Mouse (Mus musculus): ENCODE measurements around the gene Clec2d. TPM values are rescaled to one million over a fixed set of nuclear protein-coding genes. Genes with fewer than 3 reads are reported as not detected.
A peak's percentile ranks its signal among the peaks of the same experiment; 100 is the strongest.

Gene Clec2d
- polyA plus RNA-seq, 1 experiment = 78.2 TPM

DNA sequence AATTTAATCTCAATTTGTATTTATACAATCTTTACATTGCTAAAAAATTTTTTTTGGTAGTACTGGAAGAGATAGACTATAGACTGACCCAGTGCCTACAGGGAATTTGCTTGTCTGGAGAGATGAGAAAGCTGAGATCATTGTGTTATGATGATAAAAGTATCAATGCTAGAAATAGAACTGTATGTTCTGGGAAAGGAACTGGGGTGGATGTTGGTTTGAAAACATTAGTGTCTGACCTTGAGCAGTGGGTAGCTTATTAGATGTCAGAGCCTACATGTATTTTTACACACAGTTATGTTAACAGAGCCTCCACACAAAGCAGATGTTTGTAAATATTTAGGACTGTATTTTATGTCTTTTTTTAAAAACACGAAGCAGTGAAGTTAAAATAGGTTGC lies 43.7 kb downstream of the Clec2d start:
- no peak for DNase-seq (ENCODE audit: low read depth)

GRCm38 (mm10) chr6:129225078-129225477 lies 44.7 kb downstream of the Clec2d start:
- no peak for DNase-seq (ENCODE audit: low read depth)

DNA sequence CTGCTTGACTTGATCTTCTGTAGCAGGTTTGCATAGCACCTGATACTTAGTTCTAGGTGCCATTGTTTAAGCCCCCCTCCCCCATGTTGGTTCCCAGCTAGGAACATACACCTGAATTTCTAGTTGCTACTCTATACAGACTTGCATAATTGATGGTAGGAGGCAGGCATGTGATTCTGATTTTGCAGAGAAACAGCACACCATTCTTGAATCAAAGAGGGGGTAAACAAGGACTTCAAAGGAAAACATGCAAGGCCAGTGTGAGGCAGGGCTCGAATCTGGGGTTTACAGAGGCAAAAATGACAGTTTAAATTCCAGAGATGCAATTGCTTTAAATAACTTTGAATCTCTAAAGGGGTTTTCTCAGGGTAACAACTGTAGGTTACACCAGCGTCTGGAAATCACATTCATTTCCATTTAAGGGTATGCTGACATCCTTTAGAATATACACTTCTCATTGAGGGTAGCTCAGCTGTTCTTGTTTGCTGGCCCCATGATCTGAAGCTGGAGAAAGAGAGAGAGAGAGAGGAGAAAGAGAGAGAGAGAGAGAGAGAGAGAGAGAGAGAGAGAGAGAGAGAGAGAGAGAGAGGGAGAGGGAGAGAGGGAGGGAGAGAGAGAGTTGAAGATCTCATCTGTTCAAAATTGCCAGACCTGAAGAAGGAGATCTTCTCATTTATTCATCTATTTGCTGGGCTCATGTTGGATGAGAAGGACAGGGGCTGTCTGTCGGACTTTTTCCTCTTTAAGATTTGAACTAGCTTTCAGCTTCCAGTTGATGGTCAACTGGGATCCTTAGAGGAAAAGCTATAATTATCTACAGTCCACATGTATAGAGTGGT lies 48.7 kb downstream of the Clec2d start:
- DNase-seq (ENCODE audit: low read depth) = no peak

DNA sequence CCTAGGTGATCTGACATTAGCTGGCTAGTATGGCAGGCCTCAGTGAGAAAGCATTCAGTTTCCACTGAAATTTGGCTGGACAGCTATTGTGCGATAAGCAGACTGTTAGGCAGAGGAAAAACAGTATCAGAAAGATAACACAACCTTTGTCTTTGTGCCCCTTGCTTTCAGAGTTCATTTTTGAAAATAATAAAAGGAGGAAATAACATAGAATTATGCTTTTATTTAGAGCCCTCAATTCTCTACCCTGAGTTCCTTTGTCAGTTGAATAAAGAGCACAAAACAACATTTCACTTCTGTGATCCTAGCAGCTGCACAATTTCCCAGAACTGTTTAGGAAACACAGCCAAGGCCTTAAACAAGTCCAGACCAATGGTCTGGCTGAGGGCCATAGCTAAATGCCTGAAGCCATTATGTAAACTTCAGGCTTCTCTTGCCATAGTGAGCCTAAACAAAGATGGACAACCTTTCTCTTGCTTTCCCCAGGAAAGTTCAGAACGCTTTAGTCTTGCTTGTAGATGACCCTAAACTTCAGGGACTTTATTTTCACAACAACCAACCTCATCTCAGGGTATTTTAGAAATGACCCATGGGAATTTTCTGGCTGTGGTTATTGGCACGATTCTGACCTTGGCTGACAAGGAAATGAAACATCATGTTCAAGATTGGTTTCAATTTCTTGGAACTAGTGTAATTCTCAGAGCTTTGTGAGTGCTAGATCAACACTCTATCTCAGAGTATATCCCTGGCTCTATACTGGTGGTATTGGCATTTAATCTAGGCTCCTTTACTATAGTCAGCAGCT lies 49.6 kb downstream of the Clec2d start:
- peak; percentile 91 for DNase-seq (ENCODE audit: low read depth)

DNA sequence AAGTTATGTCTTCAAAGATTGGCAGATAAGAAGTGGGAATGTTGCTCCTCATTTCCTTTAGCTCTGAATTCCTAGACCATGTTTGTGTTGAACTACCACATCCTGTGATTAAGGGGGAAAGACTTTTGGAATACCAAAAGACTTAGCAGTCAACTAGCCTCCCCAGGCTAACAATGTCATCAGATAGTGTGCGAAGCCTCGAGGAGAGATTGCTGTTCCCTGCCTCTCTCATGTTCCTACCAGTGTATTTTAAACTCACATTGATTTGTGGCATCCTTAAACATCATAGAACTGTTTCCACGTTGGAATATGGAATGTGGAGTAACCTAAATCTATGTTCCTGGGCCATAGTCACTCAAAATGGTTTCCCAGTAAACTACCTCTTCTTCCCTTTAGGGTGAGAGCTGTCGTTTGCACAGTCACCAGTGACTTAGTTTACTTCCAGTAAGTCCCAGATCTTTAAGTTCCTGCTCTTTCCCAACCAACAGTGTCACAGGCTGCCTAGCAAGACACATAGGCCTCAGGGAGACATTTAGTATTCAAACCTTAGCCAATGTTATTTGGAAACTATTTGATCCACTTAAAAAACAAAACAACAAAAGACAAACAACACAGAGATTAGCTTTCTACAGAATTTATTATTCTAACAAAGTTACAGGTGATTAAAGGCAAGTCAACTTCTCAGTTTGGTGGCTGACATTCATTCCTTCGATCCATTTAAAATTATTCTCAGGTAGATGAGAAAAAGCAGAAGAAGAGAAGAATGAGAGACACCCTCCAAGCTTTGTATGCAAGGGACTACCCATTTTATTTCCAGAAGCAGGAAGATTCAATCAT lies 51.8 kb downstream of the Clec2d start:
- DNase-seq (ENCODE audit: low read depth) = no peak

DNA sequence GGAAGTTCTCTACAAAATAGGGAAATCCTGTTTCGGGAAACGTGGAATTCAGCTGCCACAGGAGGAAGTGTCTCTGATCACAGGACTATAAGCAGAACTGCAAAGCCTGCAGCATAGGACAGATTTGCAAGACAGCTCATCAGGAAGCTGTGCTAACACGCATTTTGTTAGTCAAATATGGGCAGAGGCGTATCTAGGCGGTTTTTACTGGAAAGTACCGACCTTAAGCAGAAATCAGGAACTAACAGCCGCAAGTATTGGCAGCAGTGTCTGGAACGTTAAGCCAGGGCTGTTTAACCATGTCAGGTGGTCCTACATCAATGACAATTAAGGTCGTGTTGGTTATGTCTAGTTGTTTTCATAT lies 52.4 kb downstream of the Clec2d start:
- DNase-seq (ENCODE audit: low read depth) = no peak

- no peak for DNase-seq (ENCODE audit: low read depth)
These were observed 53.0 kb downstream of the Clec2d start for GRCm38 (mm10) chr6:129233366-129233954.

- DNase-seq (ENCODE audit: low read depth) = no peak
These were observed 53.5 kb downstream of the Clec2d start for GRCm38 (mm10) chr6:129233955-129234369.

DNA sequence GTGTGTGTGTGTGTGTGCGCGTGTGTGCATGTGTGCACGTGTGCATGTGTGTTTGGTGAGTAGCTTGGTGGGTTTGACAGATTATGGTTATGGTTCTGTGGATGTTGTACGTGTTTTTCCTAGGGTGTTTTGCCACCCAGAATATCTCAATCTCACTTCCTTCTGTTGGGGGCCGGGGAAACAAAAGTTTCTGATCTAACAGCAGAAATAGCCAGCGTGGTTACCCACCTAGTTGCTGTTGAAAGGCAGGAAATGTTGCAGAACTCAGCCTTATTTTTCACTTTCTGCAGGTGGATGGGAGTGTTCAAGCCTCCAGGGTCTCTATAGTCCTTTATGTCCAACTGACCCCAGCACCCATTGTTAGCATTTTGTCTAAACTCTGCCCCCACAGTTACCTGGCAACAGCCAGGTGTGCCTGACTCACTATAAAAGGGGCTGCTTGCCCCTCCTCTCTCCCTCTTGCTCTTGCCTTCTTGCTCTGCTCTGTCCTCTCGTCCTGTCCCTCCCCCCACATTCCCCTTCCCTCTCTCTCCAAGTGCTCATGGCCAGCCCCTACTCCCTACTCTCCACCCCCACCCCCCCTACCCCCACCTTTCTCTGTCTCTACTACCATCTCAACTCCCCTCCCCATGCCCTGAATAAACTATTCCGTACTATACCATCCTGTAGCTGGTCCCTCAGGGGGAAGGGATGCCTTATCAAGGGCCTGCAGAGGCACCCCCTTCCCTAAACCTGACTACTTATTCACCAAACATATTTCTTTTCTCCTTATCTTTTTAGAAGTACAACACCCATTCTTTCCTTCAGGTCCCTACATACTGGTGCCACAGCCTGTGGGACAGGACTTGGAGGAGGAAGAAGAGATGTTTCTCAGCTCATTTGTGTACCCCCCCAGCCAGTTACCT lies 54.3 kb downstream of the Clec2d start:
- no peak for DNase-seq (ENCODE audit: low read depth)

GRCm38 (mm10) chr6:129235855-129236461 lies 55.5 kb downstream of the Clec2d start:
- peak; percentile 89 for DNase-seq (ENCODE audit: low read depth)

Other genes starting within 250 kb of the Clec2d start
- not detected in 2 replicates for gene Clec2g, start 246.2 kb upstream of the Clec2d start, polyA plus RNA-seq (2012; rRNA removed)
- gene Klrb1f, start 134.7 kb upstream of the Clec2d start, polyA plus RNA-seq (2012; rRNA removed) = 0.08 and 0.58 TPM in 2 replicates
- gene Clec2e, start 79.7 kb upstream of the Clec2d start, polyA plus RNA-seq (2012; rRNA removed) = 0.06 and 0.14 TPM in 2 replicates
- 0.16 and 0.47 TPM in 2 replicates for gene Cd69, start 94.8 kb downstream of the Clec2d start, polyA plus RNA-seq (2012; rRNA removed)
- 1.5 and 2.9 TPM in 2 replicates for gene 4922502D21Rik, start 151.2 kb downstream of the Clec2d start, polyA plus RNA-seq (2012; rRNA removed)
- 2.1 and 2.7 TPM in 2 replicates for gene Clec12a, start 162.1 kb downstream of the Clec2d start, polyA plus RNA-seq (2012; rRNA removed)
- gene Clec12b, start 205.3 kb downstream of the Clec2d start, polyA plus RNA-seq (2012; rRNA removed) = 0.09 and 0.20 TPM in 2 replicates
- gene Clec1b, start 216.7 kb downstream of the Clec2d start, polyA plus RNA-seq (2012; rRNA removed) = not detected in 2 replicates
- 0.78 and 0.98 TPM in 2 replicates for gene Clec9a, start 228.2 kb downstream of the Clec2d start, polyA plus RNA-seq (2012; rRNA removed)

All from gonadal fat pad, adult 2 months (tissue).